Mouse (Mus musculus) lung, postnatal 0 days (tissue): Measurements from ENCODE around the gene Zfp1.

Source experiments
- CTCF ChIP-seq: IDR thresholded peaks from 2 replicates; pipeline ENCODE4 v1.5.1; 2016; ENCODE audit warnings: antibody characterized with exemption, mild to moderate bottlenecking
- EP300 ChIP-seq: IDR thresholded peaks from 2 replicates; pipeline ENCODE4 v1.6.1; 2016; ENCODE audit warnings: antibody characterized with exemption, mild to moderate bottlenecking, control low read depth

DNA sequence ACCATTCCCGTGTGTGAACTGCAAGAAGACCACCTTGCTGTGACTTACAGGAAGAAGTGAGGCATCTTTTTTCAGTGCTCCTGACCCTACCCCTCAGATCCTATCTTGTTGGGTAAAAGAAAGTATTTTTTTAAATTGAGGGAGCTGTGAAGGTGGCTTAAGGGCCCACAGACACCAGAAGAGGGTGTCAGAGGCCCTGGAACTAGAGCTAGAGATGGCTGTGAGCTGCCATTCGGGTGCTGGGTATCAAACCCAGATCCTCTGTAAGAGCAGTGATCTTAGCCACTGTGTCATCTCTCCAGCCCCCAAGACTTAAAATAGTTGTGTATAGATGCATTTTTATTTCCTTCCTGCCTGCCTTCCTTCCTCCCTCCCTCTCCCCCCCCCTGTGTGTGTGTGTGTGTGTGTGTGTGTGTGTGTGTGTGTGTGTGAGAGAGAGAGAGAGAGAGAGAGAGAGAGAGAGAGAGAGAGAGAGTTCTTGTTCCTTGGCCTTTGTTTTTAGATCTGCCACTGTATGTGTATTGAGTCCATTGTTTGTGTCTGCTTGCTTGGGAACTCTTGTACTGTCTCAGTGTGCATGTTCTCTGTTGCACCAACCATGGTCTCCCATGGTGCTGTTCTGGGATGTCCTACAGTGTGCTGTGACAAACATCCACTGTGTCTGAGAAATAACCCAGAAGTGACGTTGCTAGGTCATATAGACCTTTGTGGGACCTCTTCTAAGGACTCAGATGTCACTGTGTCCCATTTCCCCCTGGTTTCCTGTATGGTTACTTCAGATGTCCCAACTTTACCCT lies 49.0 kb upstream of the Zfp1 start:
- TF ChIP-seq CTCF (no peak), EP300 (no peak)
